Mouse (Mus musculus): ENCODE data around the gene Klhdc4.

GRCm38 (mm10) chr8:121749501-121749900 is 79.9 kb downstream of the Klhdc4 start:
- TF ChIP-seq CTCF (IDR thresholded peaks at IDR 0.05; ENCODE audit: low read depth, low read length): no peak
- TF ChIP-seq POLR2A (IDR thresholded peaks at IDR 0.05; ENCODE audit: borderline replicate concordance, low read depth, low read length): no peak
